Mouse (Mus musculus): ENCODE measurements at regions not wholly inside any gene's neighbourhood (a gene's known extent, or its start where the extent isn't known, plus 50 kb on each side); places are given as distances from the start of the nearest gene placed in this dataset.

- TF ChIP-seq POU5F1 (IDR thresholded peaks at IDR 0.05; ENCODE audit: borderline replicate concordance, low read length) (no peak), NANOG (IDR thresholded peaks at IDR 0.05; ENCODE audit: borderline replicate concordance, low read length) (no peak), CTCF (conservative IDR thresholded peaks at IDR 0.05; ENCODE audit: low read length) (no peak)
- H3K9me3 ChIP-seq (ENCODE audit: low read length) = no peaks in the 10 kb centered on the region
- H3K27me3 ChIP-seq (ENCODE audit: insufficient read depth, low read length) = no peaks in the 10 kb centered on the region
- H3K4me3 ChIP-seq (replicated peaks; ENCODE audit: low read length) = no peak overlapping the region
- H3K36me3 ChIP-seq (ENCODE audit: insufficient read depth, low read length) = no peaks in the 10 kb centered on the region
- H3K4me1 ChIP-seq (replicated peaks; ENCODE audit: low read depth, low read length) = no peaks in the 10 kb centered on the region
Observed at GRCm38 (mm10) chr9:33442266-33442665, 806.2 kb downstream of the Ets1 start.

DNA sequence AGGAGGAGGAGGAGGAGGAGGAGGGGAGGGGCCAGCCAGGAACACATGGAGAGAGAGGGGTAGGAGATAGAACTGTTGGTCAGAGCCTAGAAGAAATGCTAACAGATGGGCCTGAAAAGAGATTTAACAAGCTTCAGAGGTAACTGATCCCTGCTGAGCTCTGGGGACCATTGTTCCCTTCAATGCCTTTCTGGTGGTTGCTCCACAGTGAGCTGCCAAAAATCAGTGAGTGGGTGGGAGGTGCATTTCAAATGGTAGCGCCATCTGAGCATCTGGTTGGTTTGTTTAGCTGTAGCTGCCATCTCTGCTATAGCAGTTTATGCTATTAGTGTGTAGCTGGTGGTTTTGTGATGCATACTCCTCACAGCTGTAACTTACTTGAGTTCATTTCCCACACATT, 809.9 kb downstream of the Ets1 start:
- Histone ChIP-seq H3K36me3 (ENCODE audit: insufficient read depth, low read length) (no peaks in the 10 kb centered on the region), H3K9me3 (ENCODE audit: low read length) (no peaks in the 10 kb centered on the region), H3K4me3 (replicated peaks; ENCODE audit: low read length) (no peak overlapping the region), H3K4me1 (replicated peaks; ENCODE audit: low read depth, low read length) (no peaks in the 10 kb centered on the region), H3K27me3 (ENCODE audit: insufficient read depth, low read length) (no peaks in the 10 kb centered on the region)
- no peak for TF ChIP-seq POU5F1 (IDR thresholded peaks at IDR 0.05; ENCODE audit: borderline replicate concordance, low read length)
- TF ChIP-seq CTCF (conservative IDR thresholded peaks at IDR 0.05; ENCODE audit: low read length) = no peak
- no peak for TF ChIP-seq NANOG (IDR thresholded peaks at IDR 0.05; ENCODE audit: borderline replicate concordance, low read length)

- H3K4me3 ChIP-seq (replicated peaks; ENCODE audit: low read length) = no peak overlapping the region
Observed at GRCm38 (mm10) chr9:33475106-33475505, 839.1 kb downstream of the Ets1 start.

DNA sequence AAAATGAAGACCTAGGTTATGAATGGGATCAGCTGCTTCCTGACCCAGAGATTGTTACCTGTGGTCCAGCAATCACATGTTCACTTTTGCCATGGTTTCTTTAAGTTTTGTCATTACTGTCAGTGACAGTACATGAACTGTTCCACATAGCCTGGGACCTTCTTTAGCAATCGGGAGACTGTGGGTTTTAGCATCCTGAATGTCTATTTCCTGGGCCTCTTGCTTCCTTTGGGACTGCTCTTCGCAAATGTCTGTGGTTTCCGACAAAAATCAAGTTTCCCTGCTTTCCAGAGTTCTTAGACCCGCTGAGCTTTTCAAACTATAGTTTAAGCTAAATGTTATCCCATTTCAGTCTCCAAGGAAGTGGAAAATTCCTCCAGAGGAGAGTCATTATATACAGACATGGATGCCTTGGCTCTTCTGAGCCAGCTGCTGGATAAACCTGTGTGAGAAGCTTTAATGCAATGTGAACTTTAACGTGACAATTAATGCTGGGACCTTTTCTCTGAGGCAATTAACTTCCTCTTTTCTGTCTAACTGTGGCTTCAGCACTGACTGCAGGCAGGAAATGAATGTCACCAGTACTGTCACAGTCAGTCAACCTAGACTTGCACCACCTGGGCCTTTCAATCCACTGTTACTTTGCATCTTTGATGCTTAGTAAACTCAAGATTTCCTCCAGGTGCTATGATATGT, 847.0 kb downstream of the Ets1 start:
- TF ChIP-seq CTCF (conservative IDR thresholded peaks at IDR 0.05; ENCODE audit: low read length) (no peak), POU5F1 (IDR thresholded peaks at IDR 0.05; ENCODE audit: borderline replicate concordance, low read length) (no peak), NANOG (IDR thresholded peaks at IDR 0.05; ENCODE audit: borderline replicate concordance, low read length) (no peak)
- H3K9me3 ChIP-seq (ENCODE audit: low read length) = no peaks in the 10 kb centered on the region
- H3K4me1 ChIP-seq (replicated peaks; ENCODE audit: low read depth, low read length) = no peaks in the 10 kb centered on the region
- H3K36me3 ChIP-seq (ENCODE audit: insufficient read depth, low read length) = no peaks in the 10 kb centered on the region
- no peak overlapping the region for H3K4me3 ChIP-seq (replicated peaks; ENCODE audit: low read length)
- H3K27me3 ChIP-seq (ENCODE audit: insufficient read depth, low read length) = no peaks in the 10 kb centered on the region

More at GRCm38 (mm10) chr9:33475106-33475505, 839.1 kb downstream of the Ets1 start:
- Histone ChIP-seq H3K9me3 (ENCODE audit: low read length) (no peaks in the 10 kb centered on the region), H3K36me3 (ENCODE audit: insufficient read depth, low read length) (no peaks in the 10 kb centered on the region), H3K4me1 (replicated peaks; ENCODE audit: low read depth, low read length) (no peaks in the 10 kb centered on the region), H3K27me3 (ENCODE audit: insufficient read depth, low read length) (no peaks in the 10 kb centered on the region)
- TF ChIP-seq CTCF (conservative IDR thresholded peaks at IDR 0.05; ENCODE audit: low read length) = no peak
- no peak for TF ChIP-seq NANOG (IDR thresholded peaks at IDR 0.05; ENCODE audit: borderline replicate concordance, low read length)
- TF ChIP-seq POU5F1 (IDR thresholded peaks at IDR 0.05; ENCODE audit: borderline replicate concordance, low read length) = no peak

DNA sequence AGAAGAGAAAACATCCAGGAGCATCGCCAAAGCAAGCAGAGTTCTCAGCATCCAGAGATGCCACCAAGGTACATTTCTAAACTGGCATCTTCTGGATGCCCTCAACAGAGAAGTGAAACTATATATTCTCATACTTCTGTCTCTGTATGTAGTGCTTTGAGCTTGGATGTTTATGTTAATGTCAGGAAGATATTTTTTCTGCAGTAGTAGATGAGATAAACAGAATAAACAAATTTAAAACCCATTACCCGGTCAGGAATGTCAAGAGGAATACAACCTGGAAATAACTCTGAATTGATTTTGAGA, 847.5 kb downstream of the Ets1 start:
- no peaks in the 10 kb centered on the region for H3K9me3 ChIP-seq (ENCODE audit: low read length)
- no peaks in the 10 kb centered on the region for H3K4me1 ChIP-seq (replicated peaks; ENCODE audit: low read depth, low read length)
- no peaks in the 10 kb centered on the region for H3K27me3 ChIP-seq (ENCODE audit: insufficient read depth, low read length)
- no peak for TF ChIP-seq NANOG (IDR thresholded peaks at IDR 0.05; ENCODE audit: borderline replicate concordance, low read length)
- no peak for TF ChIP-seq CTCF (conservative IDR thresholded peaks at IDR 0.05; ENCODE audit: low read length)
- no peak for TF ChIP-seq POU5F1 (IDR thresholded peaks at IDR 0.05; ENCODE audit: borderline replicate concordance, low read length)
- H3K36me3 ChIP-seq (ENCODE audit: insufficient read depth, low read length) = no peaks in the 10 kb centered on the region
- H3K4me3 ChIP-seq (replicated peaks; ENCODE audit: low read length) = no peak overlapping the region

- H3K9me3 ChIP-seq (ENCODE audit: low read length) = no peaks in the 10 kb centered on the region
- H3K4me1 ChIP-seq (replicated peaks; ENCODE audit: low read depth, low read length) = peaks cover 10% of the 10 kb centered on the region
- TF ChIP-seq NANOG (IDR thresholded peaks at IDR 0.05; ENCODE audit: borderline replicate concordance, low read length) = no peak
- TF ChIP-seq CTCF (conservative IDR thresholded peaks at IDR 0.05; ENCODE audit: low read length) = no peak
- TF ChIP-seq POU5F1 (IDR thresholded peaks at IDR 0.05; ENCODE audit: borderline replicate concordance, low read length) = no peak
- H3K36me3 ChIP-seq (ENCODE audit: insufficient read depth, low read length) = no peaks in the 10 kb centered on the region
- H3K4me3 ChIP-seq (replicated peaks; ENCODE audit: low read length) = no peak overlapping the region
- no peaks in the 10 kb centered on the region for H3K27me3 ChIP-seq (ENCODE audit: insufficient read depth, low read length)
Observed at GRCm38 (mm10) chr9:33533101-33533810, 897.2 kb downstream of the Ets1 start.

DNA sequence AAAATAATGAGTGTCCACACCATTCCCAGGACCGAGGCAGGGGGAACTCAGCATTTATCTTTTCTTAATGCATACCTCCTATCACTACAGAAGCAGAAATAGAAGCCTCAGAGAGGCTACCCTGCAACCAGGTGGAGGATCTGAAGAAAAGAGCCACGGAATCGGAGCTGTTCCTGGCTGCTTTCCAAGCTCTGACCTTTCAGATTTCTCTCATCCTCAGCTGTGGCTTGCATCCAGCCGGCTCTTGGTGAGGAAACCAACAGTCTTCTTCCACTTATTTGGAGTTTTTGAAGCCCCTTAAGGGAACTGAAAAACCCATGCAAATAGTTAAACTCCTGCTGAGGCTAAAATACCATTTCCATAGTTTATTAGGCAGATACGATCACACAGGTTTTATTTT, 907.3 kb downstream of the Ets1 start:
- Histone ChIP-seq H3K4me3 (replicated peaks; ENCODE audit: low read length) (no peak overlapping the region), H3K4me1 (replicated peaks; ENCODE audit: low read depth, low read length) (no peaks in the 10 kb centered on the region), H3K27me3 (ENCODE audit: insufficient read depth, low read length) (no peaks in the 10 kb centered on the region), H3K36me3 (ENCODE audit: insufficient read depth, low read length) (no peaks in the 10 kb centered on the region), H3K9me3 (ENCODE audit: low read length) (no peaks in the 10 kb centered on the region)
- TF ChIP-seq CTCF (conservative IDR thresholded peaks at IDR 0.05; ENCODE audit: low read length) (no peak), POU5F1 (IDR thresholded peaks at IDR 0.05; ENCODE audit: borderline replicate concordance, low read length) (no peak), NANOG (IDR thresholded peaks at IDR 0.05; ENCODE audit: borderline replicate concordance, low read length) (no peak)

DNA sequence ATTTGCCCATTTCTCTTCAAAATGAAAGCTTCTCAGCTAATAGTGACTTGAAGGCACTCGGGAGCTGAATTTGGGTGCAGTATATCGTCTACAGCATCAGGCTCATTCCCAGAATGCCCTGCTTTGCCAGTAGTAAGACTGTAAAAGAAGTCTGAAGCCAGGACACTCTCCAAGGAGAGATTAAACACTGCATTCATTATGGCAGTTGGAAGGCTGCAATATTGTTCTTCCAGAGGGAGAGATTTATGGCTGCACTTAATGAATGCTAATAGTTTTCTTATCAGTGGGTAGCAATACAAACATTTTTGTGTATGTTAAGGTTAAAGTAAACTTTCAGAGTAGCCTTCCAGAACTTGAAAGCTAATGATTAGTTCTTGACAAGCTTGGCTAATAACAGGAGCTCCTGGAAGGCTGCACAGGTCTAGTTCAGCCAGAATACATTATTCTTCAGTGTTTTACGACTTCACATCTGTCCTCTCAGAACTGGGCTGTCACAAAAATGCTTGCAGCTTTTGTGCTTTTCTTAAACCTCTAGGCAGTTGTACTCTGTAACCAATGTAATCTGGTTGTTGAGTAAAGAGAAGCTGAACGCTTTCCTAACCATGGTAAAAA, 910.2 kb downstream of the Ets1 start:
- no peak overlapping the region for H3K4me3 ChIP-seq (replicated peaks; ENCODE audit: low read length)
- no peaks in the 10 kb centered on the region for H3K4me1 ChIP-seq (replicated peaks; ENCODE audit: low read depth, low read length)
- H3K9me3 ChIP-seq (ENCODE audit: low read length) = no peaks in the 10 kb centered on the region
- no peaks in the 10 kb centered on the region for H3K36me3 ChIP-seq (ENCODE audit: insufficient read depth, low read length)
- H3K27me3 ChIP-seq (ENCODE audit: insufficient read depth, low read length) = no peaks in the 10 kb centered on the region
- TF ChIP-seq NANOG (IDR thresholded peaks at IDR 0.05; ENCODE audit: borderline replicate concordance, low read length) (no peak), POU5F1 (IDR thresholded peaks at IDR 0.05; ENCODE audit: borderline replicate concordance, low read length) (no peak), CTCF (conservative IDR thresholded peaks at IDR 0.05; ENCODE audit: low read length) (no peak)
